Mouse (Mus musculus) liver, adult 2 months (tissue): ENCODE data around the gene Adcy6.

ENCODE experiments used
- CTCF ChIP-seq: fragments of 200-500 bp; IDR thresholded peaks from 2 replicates; pipeline ENCODE4 v1.5.1; 2011; ENCODE audit warnings: low read depth, low read length, control low read depth
- POLR2A ChIP-seq: fragments of 200-500 bp; IDR thresholded peaks from 2 replicates; pipeline ENCODE4 v1.6.1; 2011; ENCODE audit warnings: low read length, control low read depth; ENCODE audit not compliant: insufficient read depth; ENCODE audit errors: extremely low read depth

DNA sequence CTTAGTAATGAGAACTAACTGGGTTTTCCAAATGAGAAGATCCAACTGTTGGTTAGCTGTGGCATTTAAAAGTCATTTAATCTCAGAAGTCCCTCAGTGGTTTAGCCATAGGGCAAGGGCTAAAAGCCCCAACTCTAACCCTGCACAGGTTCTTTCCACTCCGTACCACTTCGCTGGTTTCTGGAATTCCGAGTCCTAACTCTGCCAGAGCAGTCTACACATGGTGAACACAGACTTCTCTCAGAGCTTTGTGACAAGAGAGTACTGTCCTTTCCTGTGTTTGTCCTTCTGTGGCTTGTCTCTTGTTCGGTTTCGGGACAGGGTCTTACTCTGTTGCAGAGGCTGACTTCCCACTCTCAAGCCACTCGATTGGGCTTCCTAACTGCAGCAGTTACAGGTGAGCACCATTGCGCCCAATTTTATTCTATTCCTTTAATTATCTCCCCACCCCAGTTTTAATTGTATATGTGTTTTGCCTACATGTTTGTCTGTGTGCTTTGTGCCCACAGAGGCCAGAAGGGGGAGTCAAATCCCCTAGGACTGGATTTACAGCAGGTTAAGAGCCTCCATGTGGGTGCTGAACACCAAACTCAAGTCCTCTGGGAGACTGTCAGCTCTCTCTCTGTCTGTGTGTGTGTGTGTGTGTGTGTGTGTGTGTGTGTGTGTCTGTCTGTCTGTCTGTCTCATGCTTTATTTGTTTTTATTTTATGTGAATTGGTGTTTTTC, 16.8 kb upstream of the Adcy6 start:
- no peak for TF ChIP-seq POLR2A
- TF ChIP-seq CTCF: no peak
